Mouse (Mus musculus) lung, adult 2 months (tissue): Measurements from ENCODE around the gene Duxf3.
"Not testable (repeated sequence)": the region's sequence is repeated elsewhere in the genome, so short reads cannot be mapped to it uniquely, and the experiment has no call there.

Source experiments
- CTCF ChIP-seq: fragments of 200-500 bp; IDR thresholded peaks from 2 replicates; pipeline ENCODE4 v1.5.1; 2011; ENCODE audit warnings: mild to moderate bottlenecking, low read length, control low read depth; ENCODE audit not compliant: insufficient read depth
- POLR2A ChIP-seq: fragments of 200-500 bp; IDR thresholded peaks from 2 replicates; pipeline ENCODE4 v1.6.1; 2011; ENCODE audit warnings: low read depth, mild to moderate bottlenecking, control low read depth, low read length, borderline replicate concordance; ENCODE audit errors: extremely low read depth

DNA sequence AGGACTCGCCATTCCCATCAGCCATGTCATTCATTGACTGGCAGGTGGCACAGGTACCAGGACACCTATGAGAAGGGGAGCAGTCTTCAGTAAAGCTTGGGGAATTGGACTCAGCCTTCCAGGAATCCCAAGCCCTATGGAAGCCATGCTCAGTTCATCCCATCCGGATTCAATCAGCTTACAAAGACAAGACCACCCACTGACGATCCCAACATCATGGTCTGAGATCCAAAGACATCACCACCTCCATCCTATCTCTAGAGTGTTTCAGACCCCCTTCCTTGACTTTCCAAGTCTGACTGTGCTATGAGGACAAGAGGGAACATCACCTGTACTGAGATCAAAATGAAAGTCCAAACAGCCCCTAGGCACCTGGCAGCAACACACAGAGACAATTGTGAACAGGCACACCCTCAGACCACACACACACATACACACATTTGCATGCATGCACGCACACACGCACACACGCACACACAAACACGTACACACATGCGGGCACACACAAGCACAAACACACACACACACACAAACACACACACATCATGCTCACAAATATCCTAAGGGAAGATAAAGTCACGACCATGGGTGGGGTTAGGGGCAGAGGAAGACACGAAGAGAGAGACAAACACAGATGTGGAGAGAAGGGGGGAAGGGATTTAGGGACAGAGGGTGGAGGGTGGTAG is 722 bp upstream of the Duxf3 start:
- TF ChIP-seq POLR2A, CTCF: not testable (repeated sequence)
